Comparison of ENCODE assay signal across 10 mouse cellular contexts in the genomic region with DNA sequence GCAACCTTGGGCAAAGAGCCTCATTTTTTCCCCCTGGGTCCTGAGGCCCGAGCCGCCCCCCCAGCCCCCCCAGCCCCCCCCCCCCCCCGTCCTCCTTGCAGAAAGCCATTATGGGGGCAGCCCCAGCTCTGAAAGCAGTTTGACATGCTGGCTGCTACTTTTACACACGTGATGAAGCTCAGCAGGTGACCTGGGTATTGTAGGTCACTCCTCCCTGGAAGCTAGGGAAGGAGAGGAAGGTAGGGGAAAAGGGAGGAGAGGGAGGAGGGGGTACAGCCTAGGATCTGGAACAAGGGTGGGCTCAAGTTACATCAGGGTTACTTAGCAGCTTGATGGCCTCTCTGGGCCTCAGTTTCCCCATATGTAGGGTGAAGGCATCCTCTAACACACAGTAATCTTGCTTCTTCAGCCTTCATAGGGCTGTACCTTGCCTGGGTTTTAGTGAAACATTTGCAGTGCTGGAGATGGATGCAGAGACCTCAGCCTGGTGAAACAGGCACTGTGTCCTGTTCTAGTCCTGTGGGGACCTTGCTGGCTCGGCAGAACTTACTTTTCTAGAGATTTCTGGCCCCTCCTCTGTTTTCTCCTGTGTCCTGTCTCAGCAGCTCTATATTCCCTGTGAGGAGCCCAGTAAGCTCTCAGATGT.
DNase-seq lines count a peak whose midpoint lies in the region; ATAC-seq and TF ChIP-seq lines count a peak whose summit lies in the region.
"Had no signal": no experiment of that assay in that cellular context is flagged by ENCODE, and none has a peak within 500 bp of the region (broad histone marks: within the 10 kb centered on the region; RNA-seq: fewer than 3 reads in every experiment).

No protein-coding gene starts in this region.

- peak; percentile 13; the same call in 1 of the 2 replicates for ATAC-seq in lung, embryonic 16.5 days (ENCODE audit: low read depth)
- peak; percentile 68 for ATAC-seq in limb, embryonic 11.5 days (ENCODE audit: insufficient number of reproducible peaks, low FRiP score, low TSS enrichment, low read depth)
- ATAC-seq in stomach, postnatal 0 days (ENCODE audit: low FRiP score, low TSS enrichment) = peak; percentile 53
- ATAC-seq in CD4-positive, CD25-positive, alpha-beta regulatory T cell, adult 4 months = no peak
- ATAC-seq in megakaryocyte-erythroid progenitor cell, adult 5-6 weeks (replicated peaks; ENCODE audit: low FRiP score, low TSS enrichment, poor library complexity, severe bottlenecking) = no peak

- TF ChIP-seq CTCF in gastrocnemius, adult 2 months (IDR thresholded peaks at IDR 0.05) = no peak
- TF ChIP-seq CTCF in stomach, postnatal 0 days (IDR thresholded peaks at IDR 0.05; ENCODE audit: low read depth) = no peak

- no peak for TF ChIP-seq EP300 in stomach, postnatal 0 days (optimal IDR thresholded peaks at IDR 0.05)

- H3K9me3 ChIP-seq in lung, embryonic 16.5 days (ENCODE audit: control insufficient read depth, low read length) = no peaks in the 10 kb centered on the region
- no peaks in the 10 kb centered on the region for H3K9me3 ChIP-seq in limb, embryonic 11.5 days (ENCODE audit: control insufficient read depth, low read length)
- no peaks in the 10 kb centered on the region for H3K9me3 ChIP-seq in stomach, postnatal 0 days (ENCODE audit: control insufficient read depth, low read length)

- H3K4me1 ChIP-seq in lung, embryonic 16.5 days (replicated peaks; ENCODE audit: control insufficient read depth, insufficient read depth, low read length) = peaks cover 23% of the 10 kb centered on the region
- peaks cover 20% of the 10 kb centered on the region for H3K4me1 ChIP-seq in limb, embryonic 11.5 days (ENCODE audit: control insufficient read depth, insufficient read depth, low read length)
- H3K4me1 ChIP-seq in stomach, postnatal 0 days (replicated peaks; ENCODE audit: control insufficient read depth, insufficient read depth) = peaks cover 3% of the 10 kb centered on the region

- peak; percentile 9 for DNase-seq in gastrocnemius, adult 2 months
- DNase-seq in gastrocnemius, postnatal 25 days = no peak
- no peak for DNase-seq in lung, postnatal 4 days
- DNase-seq in limb, embryonic 11.5 days (ENCODE audit: low spot score) = no peak
- DNase-seq in stomach, postnatal 0 days (ENCODE audit: low spot score) = no peak
- DNase-seq: cerebellum, postnatal 14 days had no signal

- H3K27me3 ChIP-seq in lung, embryonic 16.5 days (ENCODE audit: control insufficient read depth, insufficient read depth, low read depth, low read length) = no peaks in the 10 kb centered on the region
- H3K27me3 ChIP-seq in limb, embryonic 11.5 days (ENCODE audit: control insufficient read depth, insufficient read depth, low read length) = no peaks in the 10 kb centered on the region
- H3K27me3 ChIP-seq in stomach, postnatal 0 days (ENCODE audit: control insufficient read depth, insufficient read depth, low read length) = no peaks in the 10 kb centered on the region

- H3K36me3 ChIP-seq in lung, embryonic 16.5 days (ENCODE audit: control insufficient read depth, insufficient read depth, low read length) = no peaks in the 10 kb centered on the region
- H3K36me3 ChIP-seq in limb, embryonic 11.5 days (ENCODE audit: control insufficient read depth, insufficient read depth, low read length) = no peaks in the 10 kb centered on the region
- H3K36me3 ChIP-seq in stomach, postnatal 0 days (ENCODE audit: control insufficient read depth, insufficient read depth, low read length) = no peaks in the 10 kb centered on the region

- H3K4me2 ChIP-seq in lung, embryonic 16.5 days (ENCODE audit: low read depth, low read length) = no peak overlapping the region
- no peak overlapping the region for H3K4me2 ChIP-seq in limb, embryonic 11.5 days (ENCODE audit: low read depth, severe bottlenecking)
- H3K4me2 ChIP-seq in stomach, postnatal 0 days (replicated peaks; ENCODE audit: low read depth) = no peak overlapping the region

- H3K9ac ChIP-seq in lung, embryonic 16.5 days (ENCODE audit: low read length) = peak overlapping the region; percentile 49
- 0 out of 2 replicates have a peak overlapping the region, but pooled peaks have one; percentile 27 for H3K9ac ChIP-seq in limb, embryonic 11.5 days (ENCODE audit: low read length)
- no peak overlapping the region for H3K9ac ChIP-seq in stomach, postnatal 0 days (ENCODE audit: low read length)
- H3K9ac ChIP-seq: liver, embryonic 14.5 days had no signal

- no peak overlapping the region for H3K27ac ChIP-seq in gastrocnemius, adult 2 months
- H3K27ac ChIP-seq in lung, embryonic 16.5 days (ENCODE audit: low read length) = peak overlapping the region; percentile 44
- H3K27ac ChIP-seq in limb, embryonic 11.5 days (replicated peaks; ENCODE audit: low read depth, low read length) = peak overlapping the region; percentile 84
- H3K27ac ChIP-seq in stomach, postnatal 0 days (replicated peaks) = 0 out of 2 replicates have a peak overlapping the region, but pooled peaks have one; percentile 24
- H3K27ac ChIP-seq: liver, embryonic 14.5 days had no signal

- intact Hi-C loops in gastrocnemius, adult 2 months (cut with DNase I) = no loop called here

- 4% methylated on average over 3 of the region's 5 CpGs for WGBS in lung, embryonic 16.5 days
- 21% methylated on average over 5 of the region's 5 CpGs for WGBS in limb, embryonic 11.5 days
- WGBS in stomach, postnatal 0 days = 3% methylated on average over 2 of the region's 5 CpGs

- H3K4me3 ChIP-seq in gastrocnemius, adult 2 months = no peak overlapping the region
- H3K4me3 ChIP-seq in lung, embryonic 16.5 days (ENCODE audit: low read length) = no peak overlapping the region
- H3K4me3 ChIP-seq in limb, embryonic 11.5 days (ENCODE audit: low read depth, low read length) = no peak overlapping the region
- no peak overlapping the region for H3K4me3 ChIP-seq in stomach, postnatal 0 days (ENCODE audit: low read depth, low read length)

Comparison
In these comparisons a context has a peak if more than half of its experiments do, and no peak if none do; other contexts are left out.
1. ATAC-seq: peak in lung, embryonic 16.5 days (single experiment), limb, embryonic 11.5 days (single experiment) and stomach, postnatal 0 days (single experiment); none in CD4-positive, CD25-positive, alpha-beta regulatory T cell, adult 4 months (single experiment) and megakaryocyte-erythroid progenitor cell, adult 5-6 weeks (single experiment).